Mouse (Mus musculus): Measurements from ENCODE around the gene Rsrp1.

DNA sequence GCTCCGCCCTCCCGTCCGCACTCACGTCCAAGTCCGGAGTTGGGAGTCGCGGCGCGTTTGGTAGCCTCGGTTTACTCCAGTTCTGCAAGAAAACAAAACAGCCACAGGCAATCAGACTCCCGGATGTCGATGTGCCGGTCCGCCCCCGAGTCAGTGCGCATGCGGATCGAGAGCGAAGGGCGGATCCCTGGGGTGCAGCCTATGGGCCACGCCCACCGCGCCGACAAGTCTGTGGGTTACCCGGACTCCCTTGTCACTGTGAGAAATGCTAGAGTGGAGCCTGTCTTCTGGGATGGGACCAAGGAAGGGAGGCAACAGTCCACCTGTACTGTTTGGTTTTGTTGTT, 8.6 kb upstream of the Rsrp1 start, which contains the start of gene Tmem50a:
- peak; percentile 57 for TF ChIP-seq POLR2A (IDR thresholded peaks at IDR 0.05; ENCODE audit: low read depth, low read length)
- TF ChIP-seq CTCF (IDR thresholded peaks at IDR 0.05; ENCODE audit: extremely low read depth, insufficient read depth, insufficient read length, insufficient replicate concordance): no peak

Measured in spleen, adult 2 months (tissue).